Mouse (Mus musculus): ENCODE results near the gene Rilpl1.
"Not testable (repeated sequence)": the region's sequence is repeated elsewhere in the genome, so short reads cannot be mapped to it uniquely, and the experiment has no call there.

The Rilpl1 gene

DNA sequence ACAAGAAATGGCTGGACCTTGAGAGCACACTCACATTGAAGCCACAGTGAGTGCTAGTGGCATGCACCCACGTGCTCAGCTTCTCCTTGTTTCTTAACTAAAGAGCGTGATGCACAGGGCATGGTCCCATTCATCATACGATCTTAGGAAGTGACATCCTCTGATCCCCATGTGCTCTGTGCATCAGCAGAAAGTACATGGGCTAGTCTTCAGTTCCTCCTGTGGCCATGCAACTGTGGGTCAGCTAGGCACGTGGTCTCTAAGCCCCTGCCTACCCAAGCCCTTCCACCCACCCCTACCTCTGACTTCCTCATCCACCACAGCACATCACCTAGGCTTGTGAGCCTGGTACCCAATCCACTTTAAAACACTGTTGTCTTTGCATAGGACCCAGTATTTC lies 38.6 kb downstream of the Rilpl1 start:
- no peak for DNase-seq (ENCODE audit: low spot score)

DNA sequence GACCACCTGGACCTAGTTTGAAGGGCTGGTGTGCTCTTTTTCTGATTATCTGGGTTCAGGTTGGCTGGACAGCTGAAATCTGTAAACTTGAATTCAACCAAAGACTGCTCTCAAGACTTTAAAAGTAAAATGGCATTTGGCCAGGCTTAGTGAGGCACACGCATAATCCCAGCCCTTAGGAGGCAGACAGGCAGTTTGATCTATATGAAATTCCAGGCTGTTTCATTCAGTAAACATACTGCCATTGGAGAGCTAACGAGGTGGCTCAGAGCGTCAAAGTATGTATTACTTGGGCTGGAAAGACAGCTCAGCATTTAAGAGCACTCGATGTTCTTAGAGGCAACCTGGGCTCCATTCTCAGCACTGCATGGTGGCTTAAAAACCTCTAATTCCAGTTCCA lies 39.5 kb downstream of the Rilpl1 start:
- no peak for DNase-seq (ENCODE audit: low spot score)

DNA sequence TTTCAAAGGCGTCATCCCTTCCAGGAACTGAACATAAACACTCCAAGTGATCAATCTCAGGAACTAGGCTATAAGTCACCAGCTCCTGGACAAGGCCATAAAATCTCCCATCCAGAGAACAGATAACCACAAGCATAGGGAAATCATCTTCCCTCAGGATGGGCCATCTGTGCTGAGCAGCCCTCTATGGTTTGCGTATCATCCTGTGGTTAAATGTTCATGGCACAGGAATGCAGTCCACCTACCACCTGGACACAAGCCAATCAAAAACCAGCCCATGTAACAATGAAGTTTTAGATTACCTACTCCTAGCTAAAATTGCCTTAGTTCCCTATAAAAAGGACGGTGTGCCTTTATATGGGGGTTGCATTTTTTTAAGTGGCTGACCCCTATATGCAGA lies 42.3 kb downstream of the Rilpl1 start:
- no peak for DNase-seq (ENCODE audit: low spot score)

DNA sequence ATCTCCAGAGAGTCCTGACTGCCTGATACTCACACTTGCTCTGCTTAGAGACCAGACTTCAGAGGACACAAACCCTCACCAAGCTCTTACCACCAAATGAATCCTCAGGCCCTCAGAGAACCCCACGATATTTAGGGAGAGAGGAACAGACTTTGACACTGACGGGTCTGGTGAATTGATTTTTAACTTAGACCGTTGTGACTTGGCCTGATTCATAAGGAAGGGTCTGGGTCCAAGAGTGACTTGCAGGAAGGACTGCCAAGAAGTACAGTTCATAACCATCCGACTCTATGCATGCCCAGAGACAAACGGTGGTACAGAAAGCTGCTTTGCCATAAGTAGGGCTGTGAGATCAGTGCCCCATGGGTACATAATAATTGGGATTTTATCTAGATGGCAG lies 45.5 kb downstream of the Rilpl1 start:
- DNase-seq (ENCODE audit: low spot score), result no peak

DNA sequence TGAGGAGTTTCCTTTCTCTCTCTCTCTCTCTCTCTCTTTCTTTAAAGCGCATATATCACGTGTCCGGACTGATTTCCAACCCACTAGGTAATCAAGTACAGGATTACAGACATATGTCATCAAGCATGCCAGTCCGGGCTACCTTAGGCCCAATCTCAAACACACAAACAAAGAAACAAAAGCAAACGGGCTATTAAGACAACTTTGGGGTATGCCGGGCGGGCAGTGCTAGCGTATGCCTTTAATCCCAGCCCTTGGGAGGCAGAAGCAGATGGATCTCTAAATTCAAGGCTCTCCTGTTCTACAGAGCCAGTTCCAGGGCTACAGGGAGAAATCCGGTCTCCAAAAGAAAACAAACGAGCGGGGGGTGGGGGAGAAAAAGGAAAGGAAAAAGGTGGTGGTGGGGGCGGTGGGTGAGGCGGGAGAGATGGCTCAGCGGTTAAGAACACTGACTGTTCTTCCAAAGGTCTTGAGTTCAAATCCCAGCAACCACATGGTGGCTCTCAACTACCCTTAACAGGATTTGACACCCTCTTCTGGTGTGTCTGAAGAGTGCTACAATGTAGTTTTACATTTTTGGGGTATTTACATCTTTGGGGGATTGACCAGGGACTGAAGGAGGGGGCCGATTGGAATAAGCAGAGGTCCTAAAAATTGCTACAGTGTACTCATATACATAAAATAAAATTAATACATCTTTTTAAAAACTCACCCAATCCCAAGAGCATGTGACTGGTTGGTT lies 47.4 kb downstream of the Rilpl1 start:
- no peak for DNase-seq (ENCODE audit: low spot score)

DNA sequence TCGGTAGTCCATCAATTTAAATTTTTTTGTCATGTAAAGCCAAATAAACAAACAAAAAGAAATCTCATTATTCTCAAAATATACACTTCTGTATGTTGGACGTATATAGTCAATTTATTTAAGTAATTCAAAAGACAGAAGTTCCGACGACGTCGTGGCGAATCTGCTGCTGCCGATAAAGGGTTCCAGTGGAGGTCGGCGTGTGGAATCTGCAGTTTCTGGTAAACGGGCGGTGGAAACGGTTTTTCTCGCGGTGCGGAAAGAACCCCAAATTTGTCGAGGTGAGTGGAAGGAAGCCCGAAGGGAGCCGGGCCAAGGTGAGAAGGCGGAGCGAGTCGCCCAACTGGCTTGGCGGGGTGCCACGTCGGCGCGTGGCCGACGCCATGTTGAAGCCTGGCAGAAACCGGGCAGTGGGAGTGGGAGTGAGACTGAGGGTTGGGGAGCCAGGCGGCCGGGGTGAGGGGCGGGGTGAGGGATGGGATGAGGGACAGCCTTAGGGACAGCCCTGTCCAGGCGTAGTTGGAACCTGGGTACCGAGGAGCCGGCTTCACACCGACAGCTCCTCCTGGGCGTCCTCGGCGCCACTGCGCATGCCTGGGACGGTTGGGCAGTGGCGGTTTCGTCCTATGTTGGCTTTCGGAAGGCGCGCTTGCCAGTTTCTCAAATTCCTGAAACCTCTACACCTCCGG lies 48.1 kb downstream of the Rilpl1 start, which contains the start of gene Snrnp35:
Gene Snrnp35, plus strand, starts transcription at position 169 of the 689 bp plus-strand sequence.
- DNase-seq (ENCODE audit: low spot score), result peak; percentile 92

DNA sequence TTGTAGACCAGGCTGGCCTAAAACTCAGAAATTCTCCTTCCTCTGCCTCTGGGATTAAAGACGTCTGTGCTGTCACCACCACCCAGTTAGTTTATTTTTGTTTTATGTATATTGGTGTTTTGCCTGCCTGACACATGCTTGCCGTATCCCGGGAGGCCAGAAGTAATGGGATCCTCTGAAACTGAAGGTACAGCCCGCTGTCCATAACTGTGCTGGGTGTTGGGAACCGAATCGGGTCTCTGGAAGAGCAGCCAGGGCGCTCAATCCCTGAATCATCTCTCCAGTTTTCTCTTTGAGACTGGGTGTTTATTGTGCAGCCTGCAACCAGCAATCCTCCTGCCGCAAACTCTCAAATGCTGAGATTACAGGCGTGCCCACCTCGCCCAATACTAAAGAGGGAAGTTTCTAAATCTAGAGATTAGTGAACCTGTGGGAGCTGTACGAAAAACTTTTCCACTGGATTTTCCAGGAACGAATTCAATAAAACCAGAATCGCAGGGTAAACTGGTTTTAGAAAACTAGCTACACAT lies 48.7 kb downstream of the Rilpl1 start:
- DNase-seq (ENCODE audit: low spot score), result peak; percentile 80

DNA sequence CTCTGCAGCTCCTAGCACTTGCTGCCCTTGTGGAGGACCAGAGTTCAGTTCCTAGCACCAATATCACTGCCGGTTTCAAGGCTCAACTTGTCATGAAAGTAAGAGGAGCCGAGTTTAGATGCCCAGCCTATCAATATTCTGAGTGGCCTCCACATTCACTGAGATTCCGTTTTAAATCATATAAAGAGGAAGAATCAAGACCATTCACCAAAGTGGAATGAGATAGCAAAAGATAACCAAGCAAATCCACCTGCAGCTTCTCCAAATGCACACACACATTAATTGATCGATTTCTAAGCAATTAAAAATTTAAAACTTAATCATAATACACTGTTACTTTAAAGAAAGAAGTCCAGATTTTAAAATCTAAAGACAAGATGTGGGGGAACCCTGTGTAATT lies 49.5 kb downstream of the Rilpl1 start:
- no peak for DNase-seq (ENCODE audit: low spot score)

DNA sequence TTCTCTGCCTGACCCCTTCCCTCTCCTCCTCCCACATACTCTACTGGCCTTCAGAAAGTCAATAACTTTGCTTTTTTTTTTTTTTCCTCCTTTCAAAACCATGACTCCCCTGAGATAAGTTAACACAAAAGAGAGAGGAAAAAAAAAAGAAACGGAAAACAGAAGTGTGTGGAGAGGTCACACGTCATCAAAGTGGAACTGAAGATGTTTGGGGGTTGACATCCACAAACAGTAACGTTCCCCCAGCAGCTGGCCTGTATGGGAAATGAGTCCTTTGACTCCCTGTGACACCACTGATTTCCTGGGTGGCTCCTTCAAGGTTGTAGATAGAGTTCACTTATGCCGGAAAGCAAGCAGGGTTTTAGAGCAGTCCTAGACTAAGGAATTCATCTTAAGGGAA lies 51.1 kb downstream of the Rilpl1 start:
- no peak for DNase-seq (ENCODE audit: low spot score)

DNA sequence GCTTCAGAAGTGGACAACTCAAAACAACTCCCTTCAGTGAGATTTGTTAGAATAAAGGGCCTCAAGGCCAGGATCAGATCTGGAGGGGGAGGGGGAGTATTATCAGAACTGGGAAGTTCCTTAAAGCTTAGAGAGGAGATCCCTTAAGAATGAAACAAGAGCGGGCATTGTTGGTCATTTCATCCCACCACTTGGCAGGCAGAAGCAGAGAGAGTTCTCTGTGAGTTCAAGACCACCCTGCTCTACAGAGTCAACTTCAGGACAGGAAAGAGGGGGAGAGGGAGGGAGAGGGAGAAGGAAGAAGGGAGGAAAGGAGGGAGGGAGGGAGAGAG lies 52.4 kb downstream of the Rilpl1 start:
- no peak for DNase-seq (ENCODE audit: low spot score)

DNA sequence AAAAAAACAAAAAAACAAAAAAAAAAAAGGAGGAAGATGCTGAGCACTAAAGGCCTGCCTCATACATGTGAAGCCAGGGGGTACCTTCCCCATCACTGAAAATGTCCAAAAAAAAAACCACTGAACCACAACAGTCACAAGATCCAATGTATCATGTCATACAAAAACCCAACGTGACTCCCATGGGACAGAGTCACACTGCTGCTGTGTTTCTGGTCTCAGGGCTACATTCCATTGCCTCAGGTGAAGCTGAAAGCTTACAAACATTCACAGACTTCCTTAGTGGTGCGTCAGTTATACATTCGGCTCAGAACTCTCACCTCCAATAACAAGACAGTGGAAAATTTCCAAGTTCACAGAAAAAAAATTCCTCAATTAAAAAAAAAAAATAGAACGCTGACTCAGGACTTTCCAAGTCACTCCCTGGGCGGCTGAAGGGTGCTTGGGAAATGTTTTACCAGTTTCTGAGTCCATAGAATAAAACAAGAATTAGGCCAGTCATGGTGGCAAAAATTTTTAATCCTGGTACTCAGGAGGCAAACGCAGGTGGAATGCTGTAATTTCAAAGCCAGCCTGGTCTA lies 60.5 kb downstream of the Rilpl1 start:
- no peak for DNase-seq (ENCODE audit: low spot score)

DNA sequence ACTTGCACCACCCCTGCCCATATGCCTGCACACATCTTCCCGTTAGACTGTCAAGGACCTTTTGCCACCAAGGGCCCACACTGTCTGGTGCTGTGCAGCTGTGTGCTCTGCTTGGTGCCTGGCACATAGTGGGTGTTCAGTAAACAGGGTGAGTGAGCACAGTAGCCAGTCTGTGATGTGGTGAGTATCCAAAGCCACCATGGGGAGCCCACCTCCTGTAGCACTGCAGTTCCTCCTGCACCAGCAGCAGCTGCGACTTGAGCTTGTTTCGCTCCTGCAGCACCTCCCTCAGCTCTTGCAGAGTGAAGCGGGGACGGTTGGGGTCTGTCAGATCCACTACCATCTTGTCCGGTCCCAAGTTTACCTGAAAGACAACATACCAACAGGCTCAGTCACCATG lies 61.7 kb downstream of the Rilpl1 start:
- no peak for DNase-seq (ENCODE audit: low spot score)

DNA sequence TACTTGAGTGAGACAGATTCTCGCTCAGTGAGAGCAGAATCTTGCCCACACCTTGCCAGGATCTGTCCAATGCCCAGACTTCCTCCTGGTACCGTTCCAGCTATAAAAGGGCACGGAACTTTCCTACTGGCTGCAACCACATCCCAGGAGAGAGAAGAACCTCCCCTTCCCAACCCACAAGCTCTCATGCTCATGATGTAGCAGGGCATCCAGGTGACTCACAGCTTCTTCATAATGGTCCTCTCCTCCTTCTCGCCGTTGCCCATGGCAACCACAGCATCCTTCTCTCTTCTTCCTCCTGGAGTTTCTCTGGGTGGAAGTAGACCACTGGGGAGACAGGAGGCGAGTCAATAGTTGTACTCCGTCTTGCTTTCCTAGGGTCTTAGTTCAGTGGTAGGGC lies 62.8 kb downstream of the Rilpl1 start:
- DNase-seq (ENCODE audit: low spot score), result no peak

DNA sequence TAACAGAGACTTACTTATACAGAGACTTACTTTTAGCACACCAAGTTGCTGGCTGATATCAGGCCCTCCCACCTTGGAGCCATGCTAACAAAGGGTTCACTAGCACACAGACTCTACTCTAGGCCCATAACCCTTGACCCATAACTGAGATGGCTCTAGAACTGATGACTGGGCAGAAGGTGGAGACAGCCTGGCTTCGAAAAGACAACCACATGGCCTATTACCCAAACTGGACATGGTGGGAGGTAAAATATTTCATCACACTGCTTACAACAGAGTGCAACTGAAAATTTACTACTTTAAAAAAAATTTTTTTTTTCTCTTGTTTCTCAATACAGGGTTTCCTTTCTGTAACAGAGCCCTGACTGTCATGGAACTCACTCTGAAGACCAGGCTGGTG lies 63.4 kb downstream of the Rilpl1 start:
- no peak for DNase-seq (ENCODE audit: low spot score)

DNA sequence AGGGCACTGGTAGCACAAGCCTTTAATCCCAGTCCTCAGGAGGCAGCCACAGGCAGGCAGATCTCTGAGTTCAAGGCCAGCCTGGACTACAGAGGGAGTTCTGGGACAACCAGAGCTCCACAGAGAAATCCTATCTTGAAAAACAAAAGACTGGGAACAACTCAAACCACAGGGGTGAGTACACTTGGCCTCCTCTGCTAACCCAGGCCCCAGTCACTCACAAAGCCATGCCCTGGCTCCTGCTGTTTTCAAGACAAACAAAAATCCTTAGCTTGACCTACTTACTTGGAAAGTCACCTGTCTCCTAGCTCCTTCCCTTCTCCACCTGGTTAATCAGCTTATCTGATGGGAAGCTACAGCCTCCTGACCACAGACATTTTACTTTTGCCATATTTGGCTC lies 66.3 kb downstream of the Rilpl1 start:
- DNase-seq (ENCODE audit: low spot score), result no peak

DNA sequence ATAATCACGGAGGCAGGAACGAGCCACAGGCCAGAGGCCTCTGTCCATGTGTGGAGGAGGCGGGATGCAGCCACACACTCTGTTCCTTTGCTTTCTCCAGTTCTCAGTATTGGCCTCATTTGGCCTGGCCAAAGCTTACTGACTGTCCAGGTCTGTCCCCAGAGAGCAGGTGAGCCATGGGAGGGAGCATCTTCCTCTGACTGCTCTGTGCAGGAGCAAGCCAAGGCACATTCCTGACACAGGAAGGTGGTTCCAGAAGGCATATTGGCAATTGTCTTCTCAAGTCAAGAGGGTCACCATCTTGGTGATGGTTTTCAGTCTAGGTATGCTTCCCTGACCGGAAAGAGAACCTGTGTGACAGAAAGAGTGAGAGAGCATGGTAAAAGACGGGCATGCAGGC lies 67.7 kb downstream of the Rilpl1 start:
- DNase-seq (ENCODE audit: low spot score), result no peak

DNA sequence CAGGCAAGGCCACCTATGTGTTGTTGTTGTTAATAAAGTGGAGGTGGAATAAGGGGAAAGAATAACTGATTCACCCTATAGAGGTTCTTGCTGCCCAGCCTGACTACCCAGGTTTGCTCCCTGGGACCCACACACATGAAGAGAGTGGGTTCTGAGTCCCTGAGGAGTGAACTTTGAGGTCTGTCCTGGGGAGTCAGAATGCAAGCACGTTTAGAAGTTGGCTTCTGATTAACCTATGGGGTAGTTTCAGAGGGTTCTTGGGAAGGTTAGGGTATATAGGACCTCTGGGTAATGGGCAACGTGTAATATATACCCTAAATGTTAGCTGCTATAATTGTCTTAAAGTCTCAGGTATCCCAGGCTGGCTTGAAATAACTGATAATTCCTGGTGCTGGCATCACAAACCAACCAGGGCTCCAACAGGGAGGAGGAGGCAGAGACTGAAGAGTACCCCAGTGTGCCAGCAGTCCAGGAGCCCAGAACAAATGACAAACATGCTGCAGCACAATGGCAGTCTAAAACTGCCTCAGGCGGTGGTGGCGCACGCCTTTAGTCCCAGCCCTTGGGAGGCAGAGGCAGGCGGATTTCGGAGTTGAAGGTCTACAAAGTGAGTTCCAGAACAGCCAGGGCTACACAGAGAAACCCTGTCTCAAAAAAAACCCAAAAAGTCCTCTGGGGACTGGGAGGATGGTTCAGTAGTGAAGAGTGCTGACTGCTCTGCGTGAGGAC lies 68.7 kb downstream of the Rilpl1 start:
- DNase-seq (ENCODE audit: low spot score), result no peak

DNA sequence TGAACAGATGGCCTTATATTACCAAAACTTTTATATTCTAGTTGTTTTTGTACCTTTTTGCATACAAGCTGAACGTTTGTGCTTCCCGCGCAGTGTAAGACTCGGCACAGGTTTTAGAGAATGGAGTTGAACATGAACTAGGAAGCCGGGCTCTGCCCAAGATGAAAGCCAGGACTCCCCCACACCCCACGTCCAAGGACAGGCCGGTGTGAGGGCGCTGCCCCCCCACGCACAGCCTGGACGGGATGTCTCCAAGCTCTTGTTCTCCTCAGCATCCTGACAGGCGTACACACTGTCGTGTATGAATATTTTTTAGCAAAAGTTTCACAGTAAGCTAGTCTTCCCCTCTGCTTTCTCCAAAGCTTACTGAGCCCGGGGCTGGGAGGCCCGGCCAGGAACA lies 70.3 kb downstream of the Rilpl1 start:
- DNase-seq (ENCODE audit: low spot score), result not testable (repeated sequence)

DNA sequence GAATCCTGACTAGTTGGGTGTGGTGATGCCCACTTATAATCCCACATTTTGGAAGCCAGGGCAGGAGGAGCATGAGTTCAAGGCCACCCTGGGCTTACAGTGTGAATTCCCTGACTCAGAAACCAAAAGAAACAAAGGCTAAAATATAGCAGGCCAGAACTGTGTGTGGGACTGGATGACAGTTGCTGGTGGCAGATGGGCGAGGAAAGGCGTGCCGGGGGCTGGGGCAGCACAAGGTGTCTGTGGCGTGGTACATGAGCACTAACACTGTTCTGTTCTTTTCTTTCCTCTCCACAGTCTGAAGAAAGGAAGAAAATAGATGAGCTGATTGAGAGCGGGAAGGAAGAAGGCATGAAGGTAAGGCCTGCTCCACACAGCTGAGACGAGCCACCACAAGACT lies 74.4 kb downstream of the Rilpl1 start:
- no peak for DNase-seq (ENCODE audit: low spot score)

DNA sequence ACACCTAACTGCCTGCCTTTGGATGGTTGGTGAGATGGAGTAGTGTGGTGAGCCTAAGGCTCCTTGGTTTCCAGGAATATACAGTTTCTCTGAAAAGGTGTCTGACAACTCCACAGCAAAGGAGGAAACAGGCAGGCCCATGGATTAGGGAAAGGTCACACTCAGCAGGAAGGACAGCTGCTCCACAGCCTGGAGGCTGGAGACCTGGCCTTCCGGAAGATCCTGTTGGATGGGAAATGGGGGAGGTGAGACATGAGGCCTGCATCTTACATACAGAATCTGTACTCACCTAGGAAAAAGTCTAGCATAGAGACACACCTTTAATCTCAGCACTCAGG lies 77.1 kb downstream of the Rilpl1 start:
- DNase-seq (ENCODE audit: low spot score), result no peak

DNA sequence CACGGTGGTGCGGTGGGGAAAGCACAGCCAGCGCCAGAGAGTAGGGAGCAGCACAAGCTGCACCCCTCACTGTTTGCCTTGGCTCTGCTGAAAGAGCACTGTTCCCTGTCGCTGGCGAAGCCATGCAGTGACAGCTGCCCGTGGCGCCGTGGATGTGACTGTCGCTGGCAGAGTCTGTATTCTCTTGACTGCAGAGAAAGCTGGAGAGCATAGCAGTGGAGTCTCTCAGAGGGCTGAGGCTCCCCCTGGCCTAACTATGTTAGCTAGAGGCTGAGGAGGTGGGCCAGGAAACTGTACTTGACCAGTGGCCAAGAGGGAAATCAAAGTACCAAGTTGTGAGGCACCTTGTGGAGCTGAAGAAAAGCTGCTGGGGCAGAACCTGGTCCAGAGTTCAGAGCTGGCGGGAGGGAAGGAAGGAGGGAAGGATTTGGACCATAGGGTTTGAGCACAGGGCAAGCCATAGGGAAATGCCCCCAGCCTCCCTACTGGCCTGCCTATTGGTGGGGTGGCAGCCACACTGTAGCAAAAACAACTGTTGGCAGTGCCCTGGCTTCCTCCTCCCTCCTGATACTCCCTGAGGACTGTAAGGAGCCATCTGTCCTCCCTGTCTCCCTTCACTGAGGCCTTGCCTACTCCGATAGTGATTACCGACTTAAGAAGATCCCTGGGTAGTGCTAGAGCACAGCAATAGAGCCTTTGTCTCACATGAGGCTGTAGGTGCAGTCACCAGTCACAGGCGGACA lies 77.7 kb downstream of the Rilpl1 start:
- DNase-seq (ENCODE audit: low spot score), result no peak

All from embryo, embryonic 10.5 days (tissue).